Mouse (Mus musculus): Measurements from ENCODE around the gene Tmem169. TPM values are rescaled to one million over a fixed set of nuclear protein-coding genes. Genes with fewer than 3 reads are reported as not detected.

Gene Tmem169
- polyA plus RNA-seq, 1 experiment from 2014 or later: 2.6 TPM

Other genes starting within 250 kb of the Tmem169 start
- gene Mreg, start 72.1 kb upstream of the Tmem169 start, polyA plus RNA-seq (2014; fragmentation: Nextera tagmentation; extraction: Ambion mirVana): 9.2 and 9.7 TPM in 2 replicates
- gene Pecr, start 55 bp upstream of the Tmem169 start, polyA plus RNA-seq (2014; fragmentation: Nextera tagmentation; extraction: Ambion mirVana): 35.0 and 35.7 TPM in 2 replicates
- gene Xrcc5, start 23.1 kb downstream of the Tmem169 start, polyA plus RNA-seq (2014; fragmentation: Nextera tagmentation; extraction: Ambion mirVana): 43.6 and 47.8 TPM in 2 replicates